Mouse (Mus musculus): ENCODE measurements around the gene Efnb1. TPM values are rescaled to one million over a fixed set of nuclear protein-coding genes. Genes with fewer than 3 reads are reported as not detected.

The Efnb1 gene
- 18.5 and 18.6 TPM in 2 replicates for polyA plus RNA-seq (2015; fragmentation: Nextera tagmentation; extraction: Ambion mirVana)

DNA sequence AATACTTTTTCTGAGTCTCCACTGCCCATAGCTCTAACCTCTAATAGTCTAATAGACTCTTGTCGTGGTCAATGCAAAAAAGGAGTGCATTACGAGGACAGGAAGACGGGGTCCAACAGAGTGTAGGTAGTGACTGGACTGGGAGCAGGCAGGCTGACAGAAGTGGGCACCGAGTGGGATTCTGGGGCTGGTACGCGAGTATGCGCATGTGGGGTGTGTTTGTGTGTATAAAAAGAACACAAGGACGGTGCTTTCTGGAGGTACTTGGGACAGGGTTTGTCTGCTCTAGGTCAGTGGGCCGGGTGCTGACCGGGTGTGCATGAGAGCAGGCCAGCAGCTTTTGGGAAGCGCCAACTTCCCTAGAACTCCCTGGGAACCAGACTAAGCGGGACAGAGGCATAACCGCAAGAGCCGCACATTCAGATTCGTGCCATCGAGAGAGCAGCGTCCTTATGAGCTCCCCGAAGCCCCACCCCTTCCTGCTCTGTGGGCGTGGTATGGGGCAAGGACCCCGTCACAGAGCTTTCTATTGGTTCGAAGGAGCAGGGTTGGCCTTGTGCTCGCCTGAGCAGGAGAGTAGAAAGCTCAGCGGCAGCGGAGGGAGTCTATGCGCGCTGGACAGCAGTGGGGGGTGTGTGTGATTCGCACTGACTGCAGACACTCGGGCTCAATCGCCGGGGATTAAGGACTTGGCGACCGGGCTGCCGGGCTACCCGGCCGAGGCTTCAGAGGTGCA lies at the start of gene Efnb1:
Efnb1 (plus strand) TSS at position 608 of the 736 bp plus-strand sequence.

Other genes with a start within 250 kb of the Efnb1 start
- 10.8 and 11.4 TPM in 2 replicates for gene Ophn1, start 245.1 kb upstream of the Efnb1 start, polyA plus RNA-seq (2015; fragmentation: Nextera tagmentation; extraction: Ambion mirVana)
- gene Yipf6, start 199.8 kb upstream of the Efnb1 start, polyA plus RNA-seq (2015; fragmentation: Nextera tagmentation; extraction: Ambion mirVana): 24.3 and 26.0 TPM in 2 replicates
- 4.5 and 5.1 TPM in 2 replicates for gene Stard8, start 132.9 kb upstream of the Efnb1 start, polyA plus RNA-seq (2015; fragmentation: Nextera tagmentation; extraction: Ambion mirVana)

All from urinary bladder, postnatal 0 days (tissue).